Mouse (Mus musculus): ENCODE results near the gene Vmn1r218. TPM values are rescaled to one million over a fixed set of nuclear protein-coding genes. Genes with fewer than 3 reads are reported as not detected.
"Not testable (repeated sequence)": the region's sequence is repeated elsewhere in the genome, so short reads cannot be mapped to it uniquely, and the experiment has no call there.

Gene Vmn1r218
- total RNA-seq (2015; ENCODE audit: low replicate concordance) (not detected in 2 replicates), total RNA-seq (2017; ENCODE audit: low replicate concordance) (not detected in 2 replicates)

DNA sequence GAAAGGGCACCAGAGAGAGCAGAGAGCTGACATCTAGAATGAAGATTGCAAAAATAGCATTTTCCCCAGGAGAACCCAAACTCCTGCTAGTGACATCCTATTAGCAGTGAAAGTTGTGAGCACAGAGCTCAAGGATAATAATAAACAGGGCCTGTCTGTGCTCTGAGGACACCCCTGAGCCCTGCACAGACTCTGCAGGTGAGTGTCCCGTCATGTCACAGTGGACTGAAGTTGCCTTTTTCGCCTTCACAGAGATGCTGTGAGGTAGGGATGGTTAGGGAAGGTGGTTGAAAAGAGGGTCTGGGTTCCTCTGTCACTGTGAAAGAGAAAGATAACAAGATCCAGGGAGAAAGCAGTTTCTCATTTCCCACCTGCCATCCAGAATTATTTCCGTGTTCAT lies at the start of gene Vmn1r218:
Vmn1r218 (plus strand) TSS at position 57 of the 400 bp plus-strand sequence.
- no peak for ATAC-seq (replicated peaks; ENCODE audit: low FRiP score, poor library complexity, severe bottlenecking)

DNA sequence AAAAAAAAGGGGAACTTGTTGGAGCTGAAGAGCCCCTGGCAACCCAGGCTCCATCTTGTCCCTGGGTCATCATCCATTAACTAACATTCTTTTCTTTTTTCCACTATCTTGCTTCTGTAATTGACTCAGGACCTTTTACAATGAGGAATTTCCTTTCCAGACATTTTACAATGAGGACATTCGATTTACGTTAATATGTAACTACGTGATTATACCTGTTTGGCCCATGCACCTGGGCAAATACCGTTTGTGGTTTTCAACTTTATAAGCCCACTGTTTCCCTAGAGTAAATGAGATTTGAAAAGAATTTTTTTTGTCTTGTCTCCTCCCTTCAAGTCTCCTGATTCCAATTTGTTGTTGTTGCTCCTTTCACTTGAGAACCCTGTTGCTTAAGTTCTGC lies 38.6 kb upstream of the Vmn1r218 start:
- no peak for ATAC-seq (replicated peaks; ENCODE audit: low FRiP score, poor library complexity, severe bottlenecking)

- ATAC-seq (replicated peaks; ENCODE audit: low FRiP score, poor library complexity, severe bottlenecking): not testable (repeated sequence)
Observed at GRCm38 (mm10) chr13:23118126-23118525, 14.8 kb upstream of the Vmn1r218 start, which contains the start of gene Vmn1r217. TSS of gene Vmn1r217 (minus strand) at chr13:23118226.

DNA sequence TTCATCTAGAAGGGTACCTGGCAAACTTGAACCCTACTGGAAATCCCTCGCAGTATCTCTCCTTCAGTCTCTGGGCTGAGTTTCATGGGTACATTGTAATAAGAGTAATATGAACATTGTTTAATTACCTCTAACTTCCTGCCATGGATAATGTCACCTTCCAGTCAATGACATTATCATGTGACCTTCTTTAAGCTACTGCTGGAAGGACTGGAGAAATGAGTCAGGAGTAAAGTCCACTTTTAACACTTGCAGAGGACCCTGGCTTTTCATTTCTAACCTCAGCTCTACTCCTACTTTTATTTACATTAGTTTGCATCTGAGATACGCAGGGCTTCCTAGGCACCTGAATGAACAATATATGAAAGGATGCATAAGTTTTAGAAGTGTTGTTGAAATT lies 12.3 kb upstream of the Vmn1r218 start:
- ATAC-seq (replicated peaks; ENCODE audit: low FRiP score, poor library complexity, severe bottlenecking): no peak

DNA sequence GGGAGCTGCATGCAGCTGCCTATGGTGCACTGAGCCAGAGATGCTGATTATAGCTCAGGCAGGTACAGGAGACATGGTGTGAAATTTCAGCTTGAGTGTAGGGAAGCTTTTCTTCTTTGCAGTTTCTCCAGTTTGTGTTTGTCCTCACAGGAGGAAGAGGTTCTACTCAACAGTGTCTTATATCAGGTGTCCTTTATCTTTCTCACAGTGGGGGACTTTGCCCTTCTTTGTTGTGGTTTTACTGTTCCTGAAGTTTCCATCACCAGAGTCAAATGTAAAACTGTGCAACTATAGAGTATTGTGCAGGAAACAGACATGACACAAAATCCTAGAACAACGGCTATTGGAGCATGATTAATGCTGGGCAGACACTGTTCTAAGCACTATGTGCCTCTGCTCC lies 546 bp downstream of the Vmn1r218 start:
- no peak for ATAC-seq (replicated peaks; ENCODE audit: low FRiP score, poor library complexity, severe bottlenecking)

DNA sequence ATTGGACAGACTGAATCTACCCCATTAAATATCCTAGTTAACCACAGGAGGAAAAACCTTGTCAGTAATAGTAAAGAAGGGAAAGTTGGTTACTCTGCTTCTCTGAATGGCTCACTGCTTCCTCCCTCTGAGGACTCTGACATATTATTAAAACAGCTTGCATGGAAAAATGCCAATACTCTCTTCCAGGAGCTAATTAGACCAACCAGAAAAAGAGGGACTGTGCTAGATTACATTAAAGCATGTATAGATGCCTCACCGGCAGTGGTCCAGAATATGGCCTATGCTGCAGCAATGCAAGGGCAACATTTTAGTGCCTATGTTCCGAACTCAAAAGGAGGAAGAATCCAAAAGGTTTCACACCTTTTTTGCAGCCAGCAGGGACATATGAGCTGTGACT lies 5.9 kb downstream of the Vmn1r218 start:
- ATAC-seq (replicated peaks; ENCODE audit: low FRiP score, poor library complexity, severe bottlenecking): no peak

- no peak for ATAC-seq (replicated peaks; ENCODE audit: low FRiP score, poor library complexity, severe bottlenecking)
Observed at GRCm38 (mm10) chr13:23157848-23158247, 24.9 kb downstream of the Vmn1r218 start.

DNA sequence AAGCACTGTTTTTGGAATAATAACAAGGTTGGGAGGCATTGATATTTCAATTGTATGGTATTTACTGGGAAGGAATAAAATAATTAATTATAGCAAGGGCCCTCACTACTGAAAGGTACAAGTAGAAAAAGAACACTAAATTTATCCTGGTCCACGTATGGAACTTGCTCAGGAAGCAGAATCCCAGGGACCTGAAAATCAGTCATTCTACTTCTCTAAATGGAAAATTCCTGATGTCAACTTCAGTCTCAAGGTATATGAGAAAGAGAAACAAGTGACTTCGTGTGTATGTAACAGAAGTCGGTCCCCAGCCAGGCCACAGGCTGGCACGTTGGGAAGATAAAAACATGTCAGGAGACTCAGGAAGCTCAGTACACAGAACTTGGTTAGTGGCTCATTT lies 26.1 kb downstream of the Vmn1r218 start, which contains the start of gene Vmn1r219:
Vmn1r219 (plus strand) TSS at position 301 of the 400 bp plus-strand sequence.
- ATAC-seq (replicated peaks; ENCODE audit: low FRiP score, poor library complexity, severe bottlenecking): no peak

DNA sequence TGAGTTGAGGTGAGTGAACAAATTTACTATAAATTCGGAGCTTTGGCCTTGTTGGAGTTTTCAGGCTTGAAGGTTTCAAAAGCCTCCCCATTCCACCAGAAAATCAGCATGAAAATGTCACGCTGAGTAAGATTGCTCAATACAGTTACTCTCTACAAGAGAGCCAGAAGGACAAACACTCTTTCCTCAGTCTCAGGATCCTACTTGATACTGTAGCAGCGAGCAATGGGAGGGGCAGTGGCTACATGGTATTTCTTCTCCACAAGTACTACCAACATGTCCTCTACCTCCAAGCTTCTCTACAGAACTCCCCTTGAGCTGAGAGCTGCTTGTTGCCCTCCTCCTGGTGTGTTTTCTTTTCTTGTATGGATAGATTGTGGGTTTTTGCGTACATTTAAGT lies 33.5 kb downstream of the Vmn1r218 start:
- not testable (repeated sequence) for ATAC-seq (replicated peaks; ENCODE audit: low FRiP score, poor library complexity, severe bottlenecking)

DNA sequence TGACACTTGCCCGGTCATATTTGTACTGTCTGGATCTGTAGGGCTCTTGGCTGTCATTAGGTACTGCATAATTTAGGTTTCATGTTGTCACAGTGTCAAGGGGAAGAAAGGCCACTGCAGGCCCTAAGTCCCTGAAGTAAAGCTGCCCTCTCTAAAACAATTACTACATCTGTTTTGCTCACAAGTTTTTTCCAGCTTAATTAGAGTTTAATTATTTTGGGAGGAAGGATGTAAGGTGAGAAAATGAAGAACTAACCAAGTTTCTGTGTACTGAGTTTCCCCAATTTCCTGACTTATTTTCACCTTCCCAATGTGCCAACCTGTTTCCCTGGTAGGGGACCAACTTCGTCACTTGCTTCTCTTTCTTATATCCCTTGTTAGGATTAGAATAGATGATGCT lies 54.9 kb downstream of the Vmn1r218 start, which contains the start of gene Vmn1r220:
Vmn1r220 (minus strand) TSS at position 101 of the 400 bp plus-strand sequence.
- no peak for ATAC-seq (replicated peaks; ENCODE audit: low FRiP score, poor library complexity, severe bottlenecking)

Other genes starting within 250 kb of the Vmn1r218 start
- not detected in 2 replicates for gene Vmn1r212, start 248.9 kb upstream of the Vmn1r218 start, total RNA-seq (2015; ENCODE audit: low replicate concordance)
- gene Vmn1r212, start 248.9 kb upstream of the Vmn1r218 start, total RNA-seq (2017; ENCODE audit: low replicate concordance): not detected in 2 replicates
- not detected in 2 replicates for gene Vmn1r213, start 125.5 kb upstream of the Vmn1r218 start, total RNA-seq (2015; ENCODE audit: low replicate concordance)
- gene Vmn1r213, start 125.5 kb upstream of the Vmn1r218 start, total RNA-seq (2017; ENCODE audit: low replicate concordance): not detected in 2 replicates
- gene Vmn1r214, start 102.7 kb upstream of the Vmn1r218 start, total RNA-seq (2015; ENCODE audit: low replicate concordance): not detected in 2 replicates
- not detected in 2 replicates for gene Vmn1r214, start 102.7 kb upstream of the Vmn1r218 start, total RNA-seq (2017; ENCODE audit: low replicate concordance)
- not detected in 2 replicates for gene Vmn1r215, start 65.1 kb upstream of the Vmn1r218 start, total RNA-seq (2015; ENCODE audit: low replicate concordance)
- not detected in 2 replicates for gene Vmn1r215, start 65.1 kb upstream of the Vmn1r218 start, total RNA-seq (2017; ENCODE audit: low replicate concordance)
- not detected in 2 replicates for gene Vmn1r217, start 14.9 kb upstream of the Vmn1r218 start, total RNA-seq (2015; ENCODE audit: low replicate concordance)
- not detected in 2 replicates for gene Vmn1r217, start 14.9 kb upstream of the Vmn1r218 start, total RNA-seq (2017; ENCODE audit: low replicate concordance)
- gene Vmn1r219, start 26.2 kb downstream of the Vmn1r218 start, total RNA-seq (2015; ENCODE audit: low replicate concordance): not detected in 2 replicates
- gene Vmn1r219, start 26.2 kb downstream of the Vmn1r218 start, total RNA-seq (2017; ENCODE audit: low replicate concordance): not detected in 2 replicates
- not detected in 2 replicates for gene Vmn1r220, start 54.8 kb downstream of the Vmn1r218 start, total RNA-seq (2015; ENCODE audit: low replicate concordance)
- gene Vmn1r220, start 54.8 kb downstream of the Vmn1r218 start, total RNA-seq (2017; ENCODE audit: low replicate concordance): not detected in 2 replicates
- not detected in 2 replicates for gene Vmn1r221, start 81.0 kb downstream of the Vmn1r218 start, total RNA-seq (2015; ENCODE audit: low replicate concordance)
- gene Vmn1r221, start 81.0 kb downstream of the Vmn1r218 start, total RNA-seq (2017; ENCODE audit: low replicate concordance): not detected in 2 replicates
- gene Vmn1r222, start 102.8 kb downstream of the Vmn1r218 start, total RNA-seq (2015; ENCODE audit: low replicate concordance): not detected in 2 replicates
- not detected in 2 replicates for gene Vmn1r222, start 102.8 kb downstream of the Vmn1r218 start, total RNA-seq (2017; ENCODE audit: low replicate concordance)
- gene Vmn1r223, start 114.0 kb downstream of the Vmn1r218 start, total RNA-seq (2015; ENCODE audit: low replicate concordance): not detected in 2 replicates
- not detected in 2 replicates for gene Vmn1r223, start 114.0 kb downstream of the Vmn1r218 start, total RNA-seq (2017; ENCODE audit: low replicate concordance)
- 4.3 and 15.1 TPM in 2 replicates for gene Zfp322a, start 236.1 kb downstream of the Vmn1r218 start, total RNA-seq (2015; ENCODE audit: low replicate concordance)
- gene Zfp322a, start 236.1 kb downstream of the Vmn1r218 start, total RNA-seq (2017; ENCODE audit: low replicate concordance): 18.7 and 48.1 TPM in 2 replicates

Measured in erythroid progenitor cell, adult 5-6 weeks (primary cell).